Mouse (Mus musculus) heart, postnatal 0 days (tissue): ENCODE measurements around the gene Cog5. TPM values are rescaled to one million over a fixed set of nuclear protein-coding genes. Genes with fewer than 3 reads are reported as not detected.

Experiments
- ATAC-seq: fragments of 200-750 bp; cut with Nextera tagmentation; 2 replicates; pipeline ENCODE4 v1.8.0; 2017; ENCODE audit warnings: low read depth, moderate number of reproducible peaks, moderate library complexity; ENCODE audit not compliant: insufficient read depth
- DNase-seq: peaks from one replicate; pipeline ENCODE4 v3.0.0-alpha.2; 2016; ENCODE audit warnings: low spot score
- H3K27ac ChIP-seq: fragments of 300-500 bp; sonication (generic); 2 replicates; pipeline ENCODE4 v1.5.1; 2014; ENCODE audit warnings: low read depth, mild to moderate bottlenecking
- H3K27me3 ChIP-seq: fragments of 300-500 bp; sonication (generic); 2 replicates; pipeline ENCODE4 v1.6.1; 2014; ENCODE audit warnings: low read length, mixed read lengths; ENCODE audit not compliant: control insufficient read depth, insufficient read depth
- H3K36me3 ChIP-seq: fragments of 300-500 bp; sonication (generic); replicated peaks from 2 replicates; pipeline ENCODE4 v1.6.1; 2014; ENCODE audit warnings: low read length, mixed read lengths; ENCODE audit not compliant: control insufficient read depth, insufficient read depth
- H3K4me1 ChIP-seq: fragments of 300-500 bp; sonication (generic); 2 replicates; pipeline ENCODE4 v1.6.1; 2014; ENCODE audit warnings: antibody characterized with exemption; ENCODE audit not compliant: control insufficient read depth, insufficient read depth
- H3K4me2 ChIP-seq: fragments of 300-500 bp; sonication (generic); 2 replicates; pipeline ENCODE4 v1.6.1; 2014; ENCODE audit warnings: low read depth, mild to moderate bottlenecking, low read length, moderate library complexity
- H3K4me3 ChIP-seq: fragments of 300-500 bp; sonication (generic); 2 replicates; pipeline ENCODE4 v1.5.1; 2014; ENCODE audit warnings: low read depth, low read length
- H3K9ac ChIP-seq: fragments of 300-500 bp; sonication (generic); replicated peaks from 2 replicates; pipeline ENCODE4 v1.6.1; 2014; ENCODE audit warnings: low read depth, low read length, mixed read lengths
- H3K9me3 ChIP-seq: fragments of 300-500 bp; sonication (generic); replicated peaks from 2 replicates; pipeline ENCODE4 v1.6.1; 2016; ENCODE audit warnings: low read length; ENCODE audit not compliant: control insufficient read depth
- CTCF ChIP-seq: IDR thresholded peaks from 2 replicates; pipeline ENCODE4 v1.5.1; 2016; ENCODE audit warnings: antibody characterized with exemption, control low read depth, low read depth
- EP300 ChIP-seq: IDR thresholded peaks from 2 replicates; pipeline ENCODE4 v1.6.1; 2016; ENCODE audit warnings: antibody characterized with exemption, low read depth
- WGBS: fragments of 180-500 bp; shearing (Covaris S2); extraction: QIAGEN DNeasy Blood & Tissue Kit; methylation state at CpG from one replicate; pipeline ENCODE4 v1.1.7; 2014; 5-methylcytosine and 5-hydroxymethylcytosine counted together
- polyA plus RNA-seq: library from polyadenylated mRNA; unstranded; fragments of >200 nt; fragmentation: Nextera tagmentation; extraction: Ambion mirVana; gene quantifications from 2 replicates; pipeline ENCODE4 v1.2.1, GENCODE M21; 2015
- total RNA-seq: library from RNA; depleted of rRNA; stranded (reverse); fragments of >200 nt; gene quantifications from 2 replicates; pipeline ENCODE4 v1.2.3, GENCODE M21; 2014; ENCODE audit warnings: low replicate concordance

Gene Cog5
- total and polyA plus RNA-seq, 2 experiments from 2014 or later = 22.4 to 58.4 TPM

GRCm38 (mm10) chr12:31917245-31917644 is 262.6 kb downstream of the Cog5 start:
- H3K36me3 ChIP-seq = no peaks in the 10 kb centered on the region; the same call in 1 of the 2 replicates
- no peak overlapping the region for H3K4me3 ChIP-seq
- H3K4me1 ChIP-seq = peaks cover 6% of the 10 kb centered on the region; the same call in 1 of the 2 replicates
- H3K4me2 ChIP-seq = no peak overlapping the region
- H3K9ac ChIP-seq = no peak overlapping the region
- ATAC-seq (peak; percentile 92), DNase-seq (peak; percentile 82)
- 19% methylated on average over 5 of the region's 5 CpGs for WGBS
- TF ChIP-seq CTCF (peak; percentile 5; the same call in 1 of the 2 replicates), EP300 (no peak)
- no peaks in the 10 kb centered on the region for H3K9me3 ChIP-seq
- peak overlapping the region; percentile 91 for H3K27ac ChIP-seq
- no peaks in the 10 kb centered on the region for H3K27me3 ChIP-seq

GRCm38 (mm10) chr12:31920464-31921405 is 266.1 kb downstream of the Cog5 start:
- ATAC-seq = no peak
- 78% methylated on average over 18 of the region's 18 CpGs for WGBS
- Histone ChIP-seq H3K9ac (no peak overlapping the region), H3K4me1 (peaks cover 6% of the 10 kb centered on the region; the same call in 1 of the 2 replicates), H3K36me3 (peaks cover 20% of the 10 kb centered on the region), H3K27ac (no peak overlapping the region), H3K4me2 (no peak overlapping the region), H3K4me3 (no peak overlapping the region), H3K27me3 (no peaks in the 10 kb centered on the region), H3K9me3 (no peaks in the 10 kb centered on the region)
- DNase-seq = no peak
- no peak for TF ChIP-seq CTCF
- no peak for TF ChIP-seq EP300

GRCm38 (mm10) chr12:31924135-31924534 is 269.5 kb downstream of the Cog5 start:
- WGBS = 64% methylated on average over 3 of the region's 3 CpGs

GRCm38 (mm10) chr12:31925343-31925742 is 270.7 kb downstream of the Cog5 start:
- no peak overlapping the region for H3K4me2 ChIP-seq
- no peak overlapping the region for H3K27ac ChIP-seq
- no peaks in the 10 kb centered on the region for H3K4me1 ChIP-seq
- WGBS = 73% methylated on average over 6 of the region's 6 CpGs
- H3K9ac ChIP-seq = no peak overlapping the region
- H3K4me3 ChIP-seq = no peak overlapping the region
- ATAC-seq (no peak), DNase-seq (no peak)
- TF ChIP-seq CTCF (no peak), EP300 (no peak)
- no peaks in the 10 kb centered on the region for H3K27me3 ChIP-seq
- H3K9me3 ChIP-seq = no peaks in the 10 kb centered on the region
- peaks cover 55% of the 10 kb centered on the region for H3K36me3 ChIP-seq

More at GRCm38 (mm10) chr12:31924135-31924534, 269.5 kb downstream of the Cog5 start:
- no peak for TF ChIP-seq EP300
- TF ChIP-seq CTCF = no peak
- Histone ChIP-seq H3K9ac (no peak overlapping the region), H3K4me3 (no peak overlapping the region), H3K36me3 (peaks cover 46% of the 10 kb centered on the region), H3K4me1 (no peaks in the 10 kb centered on the region), H3K4me2 (no peak overlapping the region), H3K27me3 (no peaks in the 10 kb centered on the region), H3K9me3 (no peaks in the 10 kb centered on the region), H3K27ac (no peak overlapping the region)
- DNase-seq (no peak), ATAC-seq (no peak)

- DNase-seq (peak; percentile 71), ATAC-seq (peak; percentile 90)
- 46% methylated on average over 4 of the region's 4 CpGs for WGBS
- Histone ChIP-seq H3K4me2 (no peak overlapping the region), H3K27ac (0 out of 2 replicates have a peak overlapping the region, but pooled peaks have one; percentile 53), H3K4me3 (no peak overlapping the region), H3K9ac (no peak overlapping the region), H3K9me3 (no peaks in the 10 kb centered on the region), H3K4me1 (no peaks in the 10 kb centered on the region), H3K36me3 (peaks cover 68% of the 10 kb centered on the region), H3K27me3 (no peaks in the 10 kb centered on the region)
- TF ChIP-seq EP300 (0 out of 2 replicates have a peak, but pooled peaks have one; percentile 7), CTCF (peak; percentile 83)
Observed at GRCm38 (mm10) chr12:31926661-31927061, 272.0 kb downstream of the Cog5 start.
